Mouse (Mus musculus): ENCODE data around the gene Tcn2.

DNA sequence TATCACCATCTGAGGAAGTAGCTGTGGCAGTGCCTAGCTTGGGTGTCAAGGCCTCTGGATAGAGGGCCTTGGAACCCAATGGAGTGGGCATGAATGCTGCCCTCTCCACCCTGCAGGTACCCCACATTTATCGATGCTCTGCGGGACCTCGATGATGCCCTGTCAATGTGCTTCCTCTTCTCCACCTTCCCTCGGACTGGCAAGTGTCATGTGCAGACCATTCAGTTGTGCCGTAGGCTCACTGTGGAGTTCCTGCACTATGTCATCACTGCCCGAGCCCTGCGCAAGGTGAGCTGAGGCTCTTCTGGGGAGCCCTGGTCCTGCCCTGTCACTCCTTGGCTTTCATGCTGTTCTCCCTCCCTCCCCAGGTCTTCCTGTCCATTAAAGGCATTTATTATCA is 41.1 kb upstream of the Tcn2 start:
- TF ChIP-seq POLR2A (IDR thresholded peaks at IDR 0.05; ENCODE audit: borderline replicate concordance, insufficient read depth, low read length) (no peak), CTCF (IDR thresholded peaks at IDR 0.05; ENCODE audit: borderline replicate concordance, insufficient read depth, low read depth, low read length) (no peak)

Measured in cerebellum, adult 2 months (tissue).